Mouse (Mus musculus) hematopoietic stem cell, adult 5-6 weeks (primary cell): ENCODE results near the gene Camk1d. TPM values are rescaled to one million over a fixed set of nuclear protein-coding genes. Genes with fewer than 3 reads are reported as not detected.

Source experiments
- ATAC-seq, 2 experiments: fragments of 125-278 bp in 1 of 2; replicated peaks in 1 of 2; 2 replicates each; pipeline ENCODE4 v1.8.0; 2016 to 2017; ENCODE audit warnings: inconsistent platforms in 2 of 2, mild to moderate bottlenecking in 2 of 2, moderate number of reproducible peaks in 2 of 2, low read depth in 1 of 2, moderate TSS enrichment in 1 of 2; ENCODE audit not compliant: low FRiP score in 2 of 2, poor library complexity in 2 of 2, severe bottlenecking in 2 of 2, insufficient read depth in 1 of 2, low TSS enrichment in 1 of 2
- total RNA-seq: library from RNA; stranded (forward); fragments of 172-1452, 232-1000 nt; gene quantifications from 2 replicates; pipeline ENCODE4 v1.2.3, GENCODE M21; 2017

Camk1d gene
- total RNA-seq, 1 experiment from 2014 or later: 7.8 TPM

- ATAC-seq: no peak
Observed at GRCm38 (mm10) chr2:5602044-5602443, 112.3 kb downstream of the Camk1d start.

- ATAC-seq: peak in 1 of 2 experiments; percentile 27; a peak in 1 of 4 replicates
Observed at GRCm38 (mm10) chr2:5601243-5601642, 113.1 kb downstream of the Camk1d start.

GRCm38 (mm10) chr2:5600183-5600962, 113.9 kb downstream of the Camk1d start:
- no peak for ATAC-seq

- no peak for ATAC-seq
Observed at GRCm38 (mm10) chr2:5599713-5600112, 114.6 kb downstream of the Camk1d start.

- no peak for ATAC-seq
Observed at GRCm38 (mm10) chr2:5598533-5598932, 115.8 kb downstream of the Camk1d start.

- ATAC-seq: peak; percentile 64 to 72
Observed at GRCm38 (mm10) chr2:5596882-5597281, 117.4 kb downstream of the Camk1d start.

- no peak for ATAC-seq
Observed at GRCm38 (mm10) chr2:5595356-5596191, 118.7 kb downstream of the Camk1d start.

- ATAC-seq: peak; percentile 49 to 72
Observed at GRCm38 (mm10) chr2:5592461-5593136, 121.7 kb downstream of the Camk1d start.

GRCm38 (mm10) chr2:5590074-5590473, 124.2 kb downstream of the Camk1d start:
- no peak for ATAC-seq

- no peak for ATAC-seq
Observed at GRCm38 (mm10) chr2:5589163-5589562, 125.2 kb downstream of the Camk1d start.

GRCm38 (mm10) chr2:5588329-5588982, 125.9 kb downstream of the Camk1d start:
- no peak for ATAC-seq

GRCm38 (mm10) chr2:5584318-5585027, 129.8 kb downstream of the Camk1d start:
- no peak for ATAC-seq

GRCm38 (mm10) chr2:5579391-5579790, 134.9 kb downstream of the Camk1d start:
- no peak for ATAC-seq

GRCm38 (mm10) chr2:5577399-5578129, 136.8 kb downstream of the Camk1d start:
- no peak for ATAC-seq

- ATAC-seq: no peak
Observed at GRCm38 (mm10) chr2:5572314-5573006, 141.9 kb downstream of the Camk1d start.

GRCm38 (mm10) chr2:5566611-5567010, 147.7 kb downstream of the Camk1d start:
- no peak for ATAC-seq
